Mouse (Mus musculus) liver, embryonic 14.5 days (tissue): ENCODE data around the gene Med15.

Experiments
- CTCF ChIP-seq: IDR thresholded peaks from 2 replicates; pipeline ENCODE4 v1.5.1; 2016; ENCODE audit warnings: antibody characterized with exemption, low read depth, control low read depth
- EP300 ChIP-seq: IDR thresholded peaks from 2 replicates; pipeline ENCODE4 v1.6.1; 2016; ENCODE audit warnings: antibody characterized with exemption, low read depth

DNA sequence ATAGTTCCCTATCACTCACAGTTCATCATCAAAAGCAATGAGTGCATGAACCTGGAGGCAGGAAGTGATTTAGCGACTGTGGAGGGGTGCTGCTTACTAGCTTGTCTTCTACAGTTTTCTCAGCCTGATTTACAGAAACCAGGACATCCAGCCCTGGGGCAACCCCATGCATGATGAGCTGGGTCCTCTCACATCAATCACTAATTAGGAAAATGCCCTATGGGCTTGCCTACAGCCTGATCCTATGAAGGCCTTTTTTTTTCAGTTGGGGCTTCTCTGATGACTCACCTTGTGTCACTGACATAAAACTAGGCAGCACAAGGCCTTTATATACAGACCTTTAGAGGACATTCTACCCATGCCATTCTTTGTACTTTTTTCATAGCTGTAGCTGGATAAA lies 47.0 kb upstream of the Med15 start:
- TF ChIP-seq CTCF, result no peak
- TF ChIP-seq EP300, result no peak
